Mouse (Mus musculus) neural tube, embryonic 13.5 days (tissue): Measurements from ENCODE around the gene Usp42. TPM values are rescaled to one million over a fixed set of nuclear protein-coding genes. Genes with fewer than 3 reads are reported as not detected.
A peak's percentile ranks its signal among the peaks of the same experiment; 100 is the strongest.

Experiments used
- ATAC-seq: fragments of 200-750 bp; cut with Nextera tagmentation; 2 replicates; pipeline ENCODE4 v1.8.0; 2017; ENCODE audit warnings: low read depth, mild to moderate bottlenecking, moderate TSS enrichment, moderate library complexity
- H3K27ac ChIP-seq: fragments of 300-500 bp; sonication (generic); replicated peaks from 2 replicates; pipeline ENCODE4 v1.5.1; 2015; ENCODE audit warnings: moderate library complexity, mild to moderate bottlenecking, inconsistent platforms
- H3K27me3 ChIP-seq: fragments of 300-500 bp; sonication (generic); 2 replicates; pipeline ENCODE4 v1.6.1; 2015; ENCODE audit warnings: mild to moderate bottlenecking, inconsistent platforms
- H3K36me3 ChIP-seq: fragments of 300-500 bp; sonication (generic); 2 replicates; pipeline ENCODE4 v1.6.1; 2015; ENCODE audit warnings: mild to moderate bottlenecking, inconsistent platforms
- H3K4me1 ChIP-seq: fragments of 300-500 bp; sonication (generic); replicated peaks from 2 replicates; pipeline ENCODE4 v1.6.1; 2015; ENCODE audit warnings: inconsistent platforms
- H3K4me2 ChIP-seq: fragments of 300-500 bp; sonication (generic); 2 replicates; pipeline ENCODE4 v1.6.1; 2015; ENCODE audit warnings: inconsistent platforms, mild to moderate bottlenecking, moderate library complexity
- H3K4me3 ChIP-seq: fragments of 300-500 bp; sonication (generic); 2 replicates; pipeline ENCODE4 v1.5.1; 2015; ENCODE audit warnings: mild to moderate bottlenecking, inconsistent platforms
- H3K9ac ChIP-seq: fragments of 300-500 bp; sonication (generic); 2 replicates; pipeline ENCODE4 v1.6.1; 2015; ENCODE audit warnings: moderate library complexity, mild to moderate bottlenecking, inconsistent platforms
- H3K9me3 ChIP-seq: fragments of 300-500 bp; sonication (generic); 2 replicates; pipeline ENCODE4 v1.6.1; 2016; ENCODE audit warnings: inconsistent platforms
- WGBS: fragments of 180-500 bp; shearing (Covaris S2); methylation state at CpG from one replicate; pipeline ENCODE4 v1.1.7; 2015; 5-methylcytosine and 5-hydroxymethylcytosine counted together
- polyA plus RNA-seq: library from polyadenylated mRNA; unstranded; fragments of >200 nt; fragmentation: Nextera tagmentation; extraction: Ambion mirVana; gene quantifications from 2 replicates; pipeline ENCODE4 v1.2.1, GENCODE M21; 2015

The Usp42 gene
- polyA plus RNA-seq, 1 experiment from 2014 or later = 27.7 TPM

DNA sequence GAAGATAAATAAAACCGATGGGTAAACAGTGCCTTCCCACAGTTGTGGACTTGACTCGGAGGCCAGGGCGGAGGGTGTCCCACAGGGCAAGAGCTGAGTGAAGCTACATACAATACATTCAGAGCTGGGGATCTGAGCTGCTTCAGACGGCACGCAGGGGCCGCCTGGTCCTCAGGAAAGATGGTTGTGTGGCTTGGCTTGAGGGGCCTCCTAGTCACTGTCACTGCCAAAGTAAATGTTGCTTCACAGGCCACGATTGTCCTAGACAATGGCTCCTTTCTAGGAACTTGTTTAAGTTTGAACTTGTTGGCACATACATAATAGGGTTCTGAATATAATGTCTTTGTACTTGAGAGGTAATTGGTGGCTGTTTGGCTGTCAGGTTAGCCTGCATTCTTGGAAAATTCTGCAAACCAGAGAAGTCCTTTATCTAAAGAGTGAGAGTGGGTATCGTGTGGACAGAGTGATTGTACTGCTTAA is 47.1 kb downstream of the Usp42 start:
- Histone ChIP-seq H3K9ac (no peak overlapping the region), H3K36me3 (peaks cover 27% of the 10 kb centered on the region), H3K27ac (no peak overlapping the region), H3K27me3 (no peaks in the 10 kb centered on the region), H3K4me3 (no peak overlapping the region), H3K4me2 (no peak overlapping the region), H3K4me1 (peaks cover 8% of the 10 kb centered on the region; the same call in 1 of the 2 replicates), H3K9me3 (no peaks in the 10 kb centered on the region)
- 77% methylated on average over 8 of the region's 8 CpGs for WGBS
- no peak for ATAC-seq

GRCm38 (mm10) chr5:143683696-143684095 is 48.4 kb downstream of the Usp42 start:
- H3K9ac ChIP-seq = no peak overlapping the region
- H3K27ac ChIP-seq = no peak overlapping the region
- H3K27me3 ChIP-seq = no peaks in the 10 kb centered on the region
- no peak overlapping the region for H3K4me3 ChIP-seq
- H3K36me3 ChIP-seq = peaks cover 27% of the 10 kb centered on the region
- no peaks in the 10 kb centered on the region for H3K9me3 ChIP-seq
- peaks cover 8% of the 10 kb centered on the region; the same call in 1 of the 2 replicates for H3K4me1 ChIP-seq
- H3K4me2 ChIP-seq = no peak overlapping the region
- ATAC-seq = no peak
- 69% methylated on average over 6 of the region's 6 CpGs for WGBS

DNA sequence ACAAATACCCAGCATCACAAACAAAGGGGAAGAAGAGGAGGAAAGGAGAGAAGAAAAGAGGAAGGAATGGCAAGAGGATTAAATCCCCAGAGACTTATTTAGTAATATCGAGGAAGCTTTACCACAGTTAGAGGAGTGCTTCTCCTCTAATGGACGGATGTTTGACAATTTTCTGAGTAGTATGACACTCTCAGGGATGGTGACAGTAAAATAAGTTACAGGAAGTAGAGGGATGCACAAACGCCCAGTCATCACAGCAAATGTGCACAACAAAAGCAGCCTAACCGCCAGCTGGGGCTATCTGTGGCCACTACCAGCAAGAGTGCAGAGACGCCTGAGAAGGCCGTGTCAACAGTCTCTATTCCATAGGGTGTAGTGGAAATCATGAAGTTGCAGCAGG is 52.4 kb downstream of the Usp42 start:
- Histone ChIP-seq H3K36me3 (no peaks in the 10 kb centered on the region), H3K27me3 (no peaks in the 10 kb centered on the region), H3K4me3 (no peak overlapping the region), H3K4me1 (peaks cover 10% of the 10 kb centered on the region; the same call in 1 of the 2 replicates), H3K27ac (no peak overlapping the region), H3K4me2 (no peak overlapping the region), H3K9me3 (no peaks in the 10 kb centered on the region), H3K9ac (no peak overlapping the region)
- ATAC-seq = no peak
- 68% methylated on average over 6 of the region's 6 CpGs for WGBS

DNA sequence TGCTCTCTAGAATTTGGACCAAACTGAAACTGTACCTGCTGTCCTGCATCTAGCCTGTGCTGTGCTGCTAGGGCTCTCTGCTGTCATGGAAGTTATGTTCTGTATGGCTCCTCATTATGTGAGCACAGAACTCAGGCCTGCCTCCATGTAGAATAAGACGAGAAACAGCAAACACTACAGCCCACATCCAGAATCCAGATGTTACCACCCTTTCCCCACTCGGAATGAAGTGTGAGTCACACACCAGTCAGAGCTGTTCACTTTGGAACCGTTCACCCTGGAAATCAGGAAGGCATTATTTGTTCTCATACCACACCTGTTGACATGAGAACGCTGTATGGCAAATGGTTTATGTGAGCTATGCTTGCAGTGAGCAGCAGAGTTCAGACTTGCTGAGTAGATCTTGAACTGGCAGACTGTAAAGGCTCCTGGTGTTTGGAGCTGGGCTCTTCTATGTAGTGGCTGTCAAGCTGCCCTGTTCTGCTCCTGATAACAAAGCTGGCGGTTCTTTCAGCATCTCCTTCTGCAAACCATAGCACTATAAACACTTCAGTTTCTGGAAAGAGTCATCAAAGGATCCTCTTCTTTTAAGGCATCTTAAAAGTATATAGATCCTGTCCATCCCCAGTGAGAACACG is 53.3 kb downstream of the Usp42 start:
- Histone ChIP-seq H3K4me3 (no peak overlapping the region), H3K27me3 (no peaks in the 10 kb centered on the region), H3K4me1 (peaks cover 9% of the 10 kb centered on the region; the same call in 1 of the 2 replicates), H3K27ac (no peak overlapping the region), H3K9ac (no peak overlapping the region), H3K4me2 (no peak overlapping the region), H3K9me3 (no peaks in the 10 kb centered on the region), H3K36me3 (no peaks in the 10 kb centered on the region)
- ATAC-seq = no peak
- WGBS = 83% methylated on average over 6 of the region's 6 CpGs

GRCm38 (mm10) chr5:143677363-143677762 is 54.7 kb downstream of the Usp42 start:
- no peaks in the 10 kb centered on the region for H3K36me3 ChIP-seq
- H3K4me3 ChIP-seq = no peak overlapping the region
- H3K4me2 ChIP-seq = no peak overlapping the region
- H3K4me1 ChIP-seq = peaks cover 5% of the 10 kb centered on the region; the same call in 1 of the 2 replicates
- no peaks in the 10 kb centered on the region for H3K9me3 ChIP-seq
- H3K9ac ChIP-seq = no peak overlapping the region
- WGBS = 68% methylated on average over 4 of the region's 4 CpGs
- ATAC-seq = no peak
- no peak overlapping the region for H3K27ac ChIP-seq
- no peaks in the 10 kb centered on the region for H3K27me3 ChIP-seq

- peaks cover 5% of the 10 kb centered on the region; the same call in 1 of the 2 replicates for H3K4me1 ChIP-seq
- no peak overlapping the region for H3K4me2 ChIP-seq
- 87% methylated on average over 5 of the region's 5 CpGs for WGBS
- H3K4me3 ChIP-seq = no peak overlapping the region
- H3K9ac ChIP-seq = no peak overlapping the region
- H3K36me3 ChIP-seq = no peaks in the 10 kb centered on the region
- no peaks in the 10 kb centered on the region for H3K27me3 ChIP-seq
- H3K9me3 ChIP-seq = no peaks in the 10 kb centered on the region
- no peak for ATAC-seq
- no peak overlapping the region for H3K27ac ChIP-seq
These were observed 55.7 kb downstream of the Usp42 start for GRCm38 (mm10) chr5:143676218-143676985.

DNA sequence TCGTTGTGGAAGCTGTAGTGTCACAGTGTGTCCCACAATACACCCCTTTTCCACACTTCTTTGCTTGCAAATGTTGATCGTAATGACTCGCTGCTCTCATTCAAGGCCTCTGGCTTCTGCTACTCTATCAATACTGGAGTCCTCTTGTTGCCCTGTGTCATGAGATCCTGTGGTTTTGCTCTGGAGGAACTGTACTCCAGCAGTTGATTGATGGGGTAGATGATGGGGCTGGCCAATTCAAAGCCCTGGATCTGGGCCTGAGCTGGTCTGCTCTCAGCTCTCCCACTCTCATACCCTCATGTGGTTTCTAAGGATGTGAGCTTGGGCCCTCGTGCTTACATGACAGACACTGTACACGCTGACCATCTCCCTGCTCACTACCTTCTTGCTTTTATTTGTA is 57.5 kb downstream of the Usp42 start:
- no peak overlapping the region for H3K9ac ChIP-seq
- H3K4me2 ChIP-seq = no peak overlapping the region
- H3K27ac ChIP-seq = no peak overlapping the region
- no peak for ATAC-seq
- H3K36me3 ChIP-seq = no peaks in the 10 kb centered on the region
- no peaks in the 10 kb centered on the region for H3K27me3 ChIP-seq
- H3K4me1 ChIP-seq = peaks cover 5% of the 10 kb centered on the region; the same call in 1 of the 2 replicates
- H3K4me3 ChIP-seq = no peak overlapping the region
- no peaks in the 10 kb centered on the region for H3K9me3 ChIP-seq
- whole genome bisulfite sequencing = 65% methylated on average over 5 of the region's 5 CpGs

GRCm38 (mm10) chr5:143670740-143671415 is 61.2 kb downstream of the Usp42 start:
- H3K27ac ChIP-seq = no peak overlapping the region
- ATAC-seq = no peak
- H3K9ac ChIP-seq = no peak overlapping the region
- H3K27me3 ChIP-seq = no peaks in the 10 kb centered on the region
- WGBS = 81% methylated on average over 6 of the region's 6 CpGs
- H3K4me2 ChIP-seq = no peak overlapping the region
- H3K4me3 ChIP-seq = no peak overlapping the region
- peaks cover 9% of the 10 kb centered on the region; the same call in 1 of the 2 replicates for H3K4me1 ChIP-seq
- no peaks in the 10 kb centered on the region for H3K9me3 ChIP-seq
- H3K36me3 ChIP-seq = no peaks in the 10 kb centered on the region

DNA sequence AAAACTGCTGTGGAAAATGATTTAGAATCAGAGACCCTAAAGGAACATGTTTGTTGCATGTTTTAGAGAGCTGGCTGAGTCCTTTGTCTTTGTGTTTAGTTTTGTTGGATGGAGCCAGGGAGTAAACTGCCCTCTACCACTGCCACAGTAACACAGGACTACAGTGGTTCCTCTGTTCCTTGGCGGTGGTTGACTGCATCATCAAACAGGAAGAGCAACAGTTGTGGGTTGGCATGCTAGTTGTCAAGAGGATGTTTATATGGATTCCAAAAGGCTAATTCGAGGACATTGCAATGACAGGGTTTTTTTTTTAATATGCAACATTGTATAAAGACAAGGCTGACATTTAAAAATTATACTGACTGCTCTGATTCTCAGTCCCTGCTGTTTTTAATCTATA is 62.2 kb downstream of the Usp42 start:
- WGBS = 70% methylated on average over 2 of the region's 2 CpGs
- no peak overlapping the region for H3K4me2 ChIP-seq

GRCm38 (mm10) chr5:143669393-143669792 is 62.7 kb downstream of the Usp42 start:
- ATAC-seq = no peak
- Histone ChIP-seq H3K36me3 (no peaks in the 10 kb centered on the region), H3K4me1 (peaks cover 4% of the 10 kb centered on the region; the same call in 1 of the 2 replicates), H3K27me3 (no peaks in the 10 kb centered on the region), H3K9ac (no peak overlapping the region), H3K4me2 (no peak overlapping the region), H3K27ac (no peak overlapping the region; the same call in 1 of the 2 replicates), H3K9me3 (no peaks in the 10 kb centered on the region), H3K4me3 (no peak overlapping the region)
- 52% methylated on average over 2 of the region's 2 CpGs for WGBS

More for the DNA sequence above, 62.2 kb downstream of the Usp42 start:
- no peak overlapping the region for H3K4me3 ChIP-seq
- H3K9ac ChIP-seq = no peak overlapping the region
- H3K4me1 ChIP-seq = peaks cover 8% of the 10 kb centered on the region; the same call in 1 of the 2 replicates
- H3K36me3 ChIP-seq = no peaks in the 10 kb centered on the region
- H3K27me3 ChIP-seq = no peaks in the 10 kb centered on the region
- ATAC-seq = no peak
- no peak overlapping the region; the same call in 1 of the 2 replicates for H3K27ac ChIP-seq
- no peaks in the 10 kb centered on the region for H3K9me3 ChIP-seq

DNA sequence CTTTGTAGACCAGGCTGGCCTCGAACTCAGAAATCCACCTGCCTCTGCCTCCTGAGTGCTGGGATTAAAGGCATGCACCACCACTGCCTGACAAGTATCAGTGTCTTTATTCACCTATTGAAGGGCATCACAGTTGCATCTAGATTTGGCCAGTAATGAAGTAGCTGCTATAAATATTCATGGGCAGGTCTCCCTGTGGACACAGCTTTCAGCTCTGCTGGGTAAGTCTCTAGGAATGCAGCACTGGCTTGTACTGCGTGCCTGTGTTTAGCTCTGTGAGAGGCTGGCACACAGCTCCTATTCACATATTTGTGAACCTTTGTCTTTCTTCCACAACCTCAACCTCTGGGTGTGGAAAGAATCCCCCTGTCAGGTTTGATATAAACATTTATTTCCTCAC is 63.2 kb downstream of the Usp42 start:
- no peak overlapping the region for H3K9ac ChIP-seq
- H3K9me3 ChIP-seq = no peaks in the 10 kb centered on the region
- H3K4me2 ChIP-seq = no peak overlapping the region
- H3K4me1 ChIP-seq = peaks cover 4% of the 10 kb centered on the region; the same call in 1 of the 2 replicates
- H3K27ac ChIP-seq = 0 out of 2 replicates have a peak overlapping the region, but pooled peaks have one; percentile 13
- ATAC-seq = peak; percentile 53; the same call in 1 of the 2 replicates
- WGBS = 55% methylated on average over 2 of the region's 2 CpGs
- no peaks in the 10 kb centered on the region for H3K27me3 ChIP-seq
- no peaks in the 10 kb centered on the region for H3K36me3 ChIP-seq
- H3K4me3 ChIP-seq = no peak overlapping the region

GRCm38 (mm10) chr5:143666015-143666414 is 66.1 kb downstream of the Usp42 start:
- H3K9me3 ChIP-seq = no peaks in the 10 kb centered on the region
- no peak overlapping the region for H3K4me3 ChIP-seq
- 93% methylated on average over 1 of the region's 1 CpGs for WGBS
- no peaks in the 10 kb centered on the region for H3K36me3 ChIP-seq
- no peaks in the 10 kb centered on the region for H3K27me3 ChIP-seq
- H3K27ac ChIP-seq = no peak overlapping the region
- no peak for ATAC-seq
- H3K4me2 ChIP-seq = no peak overlapping the region
- H3K9ac ChIP-seq = no peak overlapping the region
- peaks cover 4% of the 10 kb centered on the region; the same call in 1 of the 2 replicates for H3K4me1 ChIP-seq
